Mouse (Mus musculus) neutrophil, adult 83 days (primary cell): Measurements from ENCODE around the gene Nfrkb. TPM values are rescaled to one million over a fixed set of nuclear protein-coding genes. Genes with fewer than 3 reads are reported as not detected.

ENCODE experiments used
- total RNA-seq, 2 experiments: library from RNA; stranded (reverse); gene quantifications; one replicate each; pipeline ENCODE4 v1.2.4; 2023

Gene Nfrkb
- 10 to 100 TPM; 19.6 to 19.7 TPM for total RNA-seq

GRCm38 (mm10) chr9:31385947-31386354 is at the start of gene Nfrkb:
Nfrkb (plus strand) TSS chr9:31386192.

DNA sequence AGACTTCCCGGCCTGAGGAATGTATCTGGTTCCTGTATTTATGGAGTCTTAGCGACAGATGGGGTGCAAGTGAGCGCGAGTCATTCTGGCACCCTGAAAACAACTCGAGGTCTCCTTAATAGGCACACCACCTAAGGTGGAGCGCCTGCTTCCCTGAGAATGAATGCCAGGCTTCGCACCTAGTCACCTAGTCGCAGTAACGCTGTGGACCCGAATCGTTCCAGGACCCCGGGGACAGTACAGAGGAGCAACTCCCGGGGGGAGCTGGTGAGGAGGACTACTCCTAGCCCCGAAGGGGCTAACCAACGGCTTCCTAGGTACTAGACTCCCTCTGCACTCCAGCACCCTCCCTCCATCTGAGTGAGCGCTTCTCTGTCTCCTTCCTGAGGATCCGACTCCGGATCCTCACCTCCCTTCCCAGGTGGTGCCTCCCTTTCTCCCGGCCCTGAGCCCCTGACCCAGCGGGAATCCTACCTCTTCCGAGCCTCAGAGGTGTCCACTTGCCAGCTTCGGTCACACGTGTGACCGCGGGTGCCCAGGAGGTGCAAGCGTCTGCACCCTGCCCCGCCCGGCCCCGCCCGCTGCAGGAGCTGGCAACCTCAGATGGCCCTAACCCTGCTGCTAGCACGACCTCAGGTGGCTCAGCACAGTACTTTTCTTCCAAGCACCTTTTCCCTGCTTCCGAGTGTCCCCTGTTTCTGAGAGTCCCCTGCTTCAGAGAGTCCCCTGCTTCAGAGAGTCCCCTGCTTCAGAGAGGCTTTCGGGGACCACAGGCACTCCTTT is 77.9 kb downstream of the Nfrkb start, which contains the start of gene Tmem45b:
Gene Tmem45b, minus strand, starts transcription at position 771 of the 783 bp plus-strand sequence.

Other genes starting within 250 kb of the Nfrkb start
- gene Aplp2, start 174.4 kb upstream of the Nfrkb start, total RNA-seq = 10 to 100 TPM; 61.4 to 66.6 TPM
- 10 to 100 TPM; 13.9 to 14.7 TPM for gene Prdm10, start 105.7 kb upstream of the Nfrkb start, total RNA-seq
- not detected for gene Tmem45b, start 78.3 kb downstream of the Nfrkb start, total RNA-seq